Mouse (Mus musculus) right cerebral cortex, postnatal 25 days (tissue): Measurements from ENCODE around the gene Pax5.

Experiments used
- DNase-seq: peaks from one replicate; pipeline ENCODE4 v3.0.0; 2022

The Pax5 gene

GRCm38 (mm10) chr4:44664004-44664766 is 46.1 kb downstream of the Pax5 start:
- peak; percentile 14 for DNase-seq

GRCm38 (mm10) chr4:44663489-44663888 is 46.8 kb downstream of the Pax5 start:
- no peak for DNase-seq

GRCm38 (mm10) chr4:44645181-44645580 is 65.1 kb downstream of the Pax5 start:
- no peak for DNase-seq

- no peak for DNase-seq
Measured at GRCm38 (mm10) chr4:44641831-44642587, 68.3 kb downstream of the Pax5 start.

- no peak for DNase-seq
Measured at GRCm38 (mm10) chr4:44635618-44636017, 74.7 kb downstream of the Pax5 start.

- no peak for DNase-seq
Measured at GRCm38 (mm10) chr4:44633694-44634524, 76.4 kb downstream of the Pax5 start.

GRCm38 (mm10) chr4:44630059-44630458 is 80.2 kb downstream of the Pax5 start:
- no peak for DNase-seq

- DNase-seq = no peak
Measured at GRCm38 (mm10) chr4:44627890-44628289, 82.4 kb downstream of the Pax5 start.

GRCm38 (mm10) chr4:44625108-44625424 is 85.2 kb downstream of the Pax5 start:
- DNase-seq = no peak

- no peak for DNase-seq
Measured at GRCm38 (mm10) chr4:44624232-44625107, 85.8 kb downstream of the Pax5 start.

GRCm38 (mm10) chr4:44623435-44623727 is 86.9 kb downstream of the Pax5 start:
- no peak for DNase-seq

- DNase-seq = no peak
Measured at GRCm38 (mm10) chr4:44622682-44623434, 87.4 kb downstream of the Pax5 start.

- no peak for DNase-seq
Measured at GRCm38 (mm10) chr4:44620241-44620640, 90.0 kb downstream of the Pax5 start.

GRCm38 (mm10) chr4:44614066-44614667 is 96.1 kb downstream of the Pax5 start:
- no peak for DNase-seq

GRCm38 (mm10) chr4:44612392-44612791 is 97.9 kb downstream of the Pax5 start:
- no peak for DNase-seq

- DNase-seq = no peak
Measured at GRCm38 (mm10) chr4:44605453-44605852, 104.8 kb downstream of the Pax5 start.

GRCm38 (mm10) chr4:44602257-44602801 is 108.0 kb downstream of the Pax5 start:
- DNase-seq = no peak

GRCm38 (mm10) chr4:44601370-44601769 is 108.9 kb downstream of the Pax5 start:
- DNase-seq = no peak

GRCm38 (mm10) chr4:44600875-44601274 is 109.4 kb downstream of the Pax5 start:
- DNase-seq = peak; percentile 44

- no peak for DNase-seq
Measured at GRCm38 (mm10) chr4:44597965-44598364, 112.3 kb downstream of the Pax5 start.

GRCm38 (mm10) chr4:44593091-44593490 is 117.2 kb downstream of the Pax5 start:
- DNase-seq = no peak
